Mouse (Mus musculus): ENCODE results near the gene Kdf1. TPM values are rescaled to one million over a fixed set of nuclear protein-coding genes. Genes with fewer than 3 reads are reported as not detected.

The Kdf1 gene
- polyA plus RNA-seq, 1 experiment from 2014 or later = 0.89 TPM

- H3K9ac ChIP-seq (ENCODE audit: low read depth, low read length) = no peak overlapping the region
- no peak for DNase-seq (ENCODE audit: low spot score)
- no peak overlapping the region for H3K27ac ChIP-seq (ENCODE audit: low read depth, low read length)
- H3K4me1 ChIP-seq (replicated peaks; ENCODE audit: control insufficient read depth, insufficient read depth, low read length) = peaks cover 29% of the 10 kb centered on the region
- H3K36me3 ChIP-seq (ENCODE audit: control insufficient read depth, insufficient read depth, low read length) = no peaks in the 10 kb centered on the region
- ATAC-seq (replicated peaks; ENCODE audit: low FRiP score) = no peak
- 11% methylated on average over 12 of the region's 12 CpGs for WGBS
- no peaks in the 10 kb centered on the region for H3K9me3 ChIP-seq (ENCODE audit: control insufficient read depth, low read length)
- H3K4me2 ChIP-seq = peak overlapping the region; percentile 67
- peaks cover 48% of the 10 kb centered on the region for H3K27me3 ChIP-seq (replicated peaks; ENCODE audit: control insufficient read depth, insufficient read depth, low read length)
- peak overlapping the region; percentile 25; the same call in 1 of the 2 replicates for H3K4me3 ChIP-seq (ENCODE audit: low read depth, low read length)
Observed at GRCm38 (mm10) chr4:133493895-133494294, 24.9 kb upstream of the Kdf1 start.

DNA sequence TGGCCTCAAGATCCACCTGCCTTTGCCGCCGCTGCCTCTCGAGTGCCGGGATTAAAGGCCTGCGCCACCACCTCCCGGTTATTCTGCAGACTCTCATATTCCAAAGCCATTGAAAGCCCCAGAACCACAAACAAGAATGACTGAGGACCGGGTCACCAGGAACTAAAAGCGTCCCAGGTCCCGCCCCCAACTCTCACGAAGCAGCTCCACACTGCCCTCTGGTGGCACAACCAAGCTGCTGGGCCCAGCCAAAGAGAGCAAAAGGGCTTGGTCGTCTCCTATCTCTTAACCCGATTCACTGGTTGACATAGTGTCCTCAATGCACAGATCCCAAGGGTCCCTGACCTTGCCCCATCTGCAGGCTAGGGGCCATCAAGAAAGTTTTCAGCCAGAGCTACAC is 24.3 kb upstream of the Kdf1 start:
- ATAC-seq (replicated peaks; ENCODE audit: low FRiP score) (peak; percentile 56), DNase-seq (ENCODE audit: low spot score) (peak; percentile 85)
- no peak overlapping the region for H3K27ac ChIP-seq (ENCODE audit: low read depth, low read length)
- no peaks in the 10 kb centered on the region for H3K9me3 ChIP-seq (ENCODE audit: control insufficient read depth, low read length)
- WGBS = under 1% methylated on average over 12 of the region's 12 CpGs
- H3K27me3 ChIP-seq (replicated peaks; ENCODE audit: control insufficient read depth, insufficient read depth, low read length) = peaks cover 53% of the 10 kb centered on the region
- no peaks in the 10 kb centered on the region for H3K36me3 ChIP-seq (ENCODE audit: control insufficient read depth, insufficient read depth, low read length)
- peaks cover 23% of the 10 kb centered on the region for H3K4me1 ChIP-seq (replicated peaks; ENCODE audit: control insufficient read depth, insufficient read depth, low read length)
- H3K4me3 ChIP-seq (ENCODE audit: low read depth, low read length) = peak overlapping the region; percentile 25; the same call in 1 of the 2 replicates
- peak overlapping the region; percentile 67 for H3K4me2 ChIP-seq
- no peak overlapping the region for H3K9ac ChIP-seq (ENCODE audit: low read depth, low read length)

GRCm38 (mm10) chr4:133494867-133495266 is 23.9 kb upstream of the Kdf1 start:
- Histone ChIP-seq H3K4me3 (ENCODE audit: low read depth, low read length) (no peak overlapping the region), H3K27me3 (replicated peaks; ENCODE audit: control insufficient read depth, insufficient read depth, low read length) (peaks cover 57% of the 10 kb centered on the region), H3K9me3 (ENCODE audit: control insufficient read depth, low read length) (no peaks in the 10 kb centered on the region), H3K4me1 (replicated peaks; ENCODE audit: control insufficient read depth, insufficient read depth, low read length) (peaks cover 22% of the 10 kb centered on the region), H3K27ac (ENCODE audit: low read depth, low read length) (no peak overlapping the region), H3K36me3 (ENCODE audit: control insufficient read depth, insufficient read depth, low read length) (no peaks in the 10 kb centered on the region), H3K4me2 (no peak overlapping the region), H3K9ac (ENCODE audit: low read depth, low read length) (no peak overlapping the region)
- no peak for ATAC-seq (replicated peaks; ENCODE audit: low FRiP score)
- DNase-seq (ENCODE audit: low spot score) = no peak
- WGBS = 65% methylated on average over 4 of the region's 4 CpGs

DNA sequence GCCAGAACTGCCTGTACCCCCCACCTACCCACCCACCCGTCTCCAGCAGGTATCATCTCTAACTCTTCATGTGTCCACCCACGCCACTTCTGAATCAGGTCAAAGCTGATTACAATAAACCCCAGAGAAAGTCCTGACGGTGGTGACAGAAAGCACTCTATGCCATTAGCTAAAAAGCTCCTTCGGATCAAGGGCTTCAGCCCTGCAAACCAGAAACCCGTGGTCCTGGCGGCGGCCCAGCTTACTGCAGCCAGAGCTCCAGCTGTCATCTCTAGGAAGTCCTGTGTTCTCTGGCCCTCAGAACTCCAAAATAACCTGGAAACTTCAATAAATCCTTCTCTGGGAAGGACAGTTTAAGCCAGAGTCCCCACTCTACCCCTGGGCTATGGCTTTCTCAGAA is 23.1 kb upstream of the Kdf1 start:
- Histone ChIP-seq H3K27me3 (replicated peaks; ENCODE audit: control insufficient read depth, insufficient read depth, low read length) (peaks cover 66% of the 10 kb centered on the region), H3K4me3 (ENCODE audit: low read depth, low read length) (no peak overlapping the region), H3K36me3 (ENCODE audit: control insufficient read depth, insufficient read depth, low read length) (no peaks in the 10 kb centered on the region), H3K9me3 (ENCODE audit: control insufficient read depth, low read length) (no peaks in the 10 kb centered on the region), H3K4me1 (replicated peaks; ENCODE audit: control insufficient read depth, insufficient read depth, low read length) (peaks cover 22% of the 10 kb centered on the region), H3K27ac (ENCODE audit: low read depth, low read length) (no peak overlapping the region), H3K9ac (ENCODE audit: low read depth, low read length) (no peak overlapping the region), H3K4me2 (no peak overlapping the region)
- DNase-seq (ENCODE audit: low spot score) = no peak
- WGBS = 39% methylated on average over 7 of the region's 7 CpGs
- no peak for ATAC-seq (replicated peaks; ENCODE audit: low FRiP score)

DNA sequence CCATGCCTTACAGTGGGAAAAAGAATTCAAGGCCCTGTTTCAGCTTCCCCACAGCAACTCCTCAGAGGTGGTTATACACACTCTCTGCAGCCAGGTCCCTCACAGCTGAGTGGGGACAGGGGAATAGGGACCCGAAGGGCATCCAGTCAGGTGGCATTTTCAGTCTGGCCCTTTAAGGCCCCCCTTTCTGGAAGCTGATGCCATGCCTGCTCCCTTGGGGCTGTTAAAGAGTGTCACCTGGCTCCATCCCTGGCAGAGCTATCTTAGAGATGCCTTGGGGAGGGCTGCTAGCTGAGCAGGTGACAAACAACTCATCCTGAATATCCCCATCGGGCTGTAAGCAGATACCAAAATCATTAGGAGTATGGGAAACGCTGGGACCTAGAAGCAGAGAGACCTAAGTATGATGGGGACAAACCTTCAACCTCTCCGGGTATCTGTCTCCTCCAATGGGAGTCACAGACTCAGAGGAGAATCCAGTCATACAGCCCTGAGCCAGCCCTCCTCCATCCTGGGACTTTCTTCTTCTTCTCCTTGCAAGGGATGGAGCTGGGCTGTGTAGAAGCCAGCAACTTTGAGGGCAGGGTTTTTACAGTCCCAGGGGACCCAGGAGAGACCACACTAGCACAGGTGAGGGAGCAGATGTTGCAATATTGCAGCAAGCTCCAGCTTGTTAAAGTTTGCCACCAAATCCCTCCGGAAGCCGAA is 21.9 kb upstream of the Kdf1 start:
- no peak for DNase-seq (ENCODE audit: low spot score)
- WGBS = 26% methylated on average over 6 of the region's 6 CpGs
- H3K4me1 ChIP-seq (replicated peaks; ENCODE audit: control insufficient read depth, insufficient read depth, low read length) = peaks cover 14% of the 10 kb centered on the region
- ATAC-seq (replicated peaks; ENCODE audit: low FRiP score) = no peak
- peaks cover 78% of the 10 kb centered on the region for H3K27me3 ChIP-seq (replicated peaks; ENCODE audit: control insufficient read depth, insufficient read depth, low read length)
- H3K36me3 ChIP-seq (ENCODE audit: control insufficient read depth, insufficient read depth, low read length) = no peaks in the 10 kb centered on the region
- no peak overlapping the region for H3K4me3 ChIP-seq (ENCODE audit: low read depth, low read length)
- H3K4me2 ChIP-seq = no peak overlapping the region
- H3K27ac ChIP-seq (ENCODE audit: low read depth, low read length) = no peak overlapping the region
- no peak overlapping the region for H3K9ac ChIP-seq (ENCODE audit: low read depth, low read length)
- H3K9me3 ChIP-seq (ENCODE audit: control insufficient read depth, low read length) = no peaks in the 10 kb centered on the region

DNA sequence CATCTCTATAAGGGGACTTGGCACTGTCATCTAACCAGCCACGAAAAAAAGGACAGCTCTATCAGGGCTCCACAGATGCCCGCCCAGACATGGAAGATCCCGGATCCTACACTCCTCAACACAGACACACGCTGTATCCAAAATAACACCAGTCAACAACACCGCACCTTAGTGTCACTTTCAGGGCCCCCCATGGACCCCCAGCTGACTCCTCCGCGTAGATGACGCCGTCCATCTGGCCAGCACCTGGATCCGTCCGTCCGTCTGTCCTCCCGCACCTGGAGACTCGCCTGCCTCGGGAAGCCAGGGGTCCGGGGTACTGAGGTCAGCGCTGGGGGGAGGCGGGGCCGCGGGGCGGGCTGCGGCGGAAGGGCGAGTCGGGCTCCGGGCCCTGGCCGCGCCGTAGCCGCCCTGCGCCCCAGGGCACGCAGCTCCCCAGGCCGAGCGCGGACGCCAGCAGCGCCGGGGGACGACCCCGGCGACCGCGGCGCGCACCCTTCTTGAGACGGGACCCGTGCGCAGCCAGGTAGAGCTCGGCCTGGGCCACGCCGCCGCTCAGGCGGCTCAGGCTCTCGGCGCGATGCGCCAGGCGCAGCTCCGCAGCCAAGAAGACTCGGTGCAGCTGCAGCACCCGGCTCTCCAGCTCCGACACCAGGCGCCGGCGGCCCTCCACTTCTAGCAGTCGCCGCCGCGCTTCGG is 21.2 kb upstream of the Kdf1 start:
- no peak overlapping the region for H3K27ac ChIP-seq (ENCODE audit: low read depth, low read length)

DNA sequence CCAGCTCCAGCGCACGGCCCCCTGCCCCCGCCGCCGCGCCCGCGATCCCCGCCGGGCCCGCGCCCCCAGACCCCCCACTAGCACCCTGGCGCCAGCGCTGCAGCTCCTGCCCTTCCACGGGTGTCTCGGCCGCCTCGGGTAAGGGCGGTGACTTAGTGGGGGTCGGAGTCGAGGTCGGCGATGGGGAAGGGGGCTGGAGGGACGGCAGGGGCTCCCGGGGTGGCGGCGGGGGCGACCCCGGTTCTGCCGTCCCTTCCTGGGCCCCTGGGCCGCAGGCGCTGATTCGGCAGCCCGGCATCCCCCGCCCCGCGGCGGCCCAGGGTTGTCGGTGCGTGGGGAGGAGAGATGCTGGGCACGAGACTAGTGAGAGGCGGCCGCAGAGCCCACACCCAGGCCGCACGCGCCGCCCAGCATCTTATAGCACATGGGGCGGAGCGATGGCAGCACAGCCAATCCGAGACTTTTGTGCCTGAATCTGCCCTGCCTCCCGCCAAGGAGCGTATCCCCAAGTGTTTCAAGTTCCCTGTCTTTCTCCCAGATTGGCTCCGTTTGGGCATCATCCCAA is 20.5 kb upstream of the Kdf1 start, which contains the start of gene Trnp1:
Gene Trnp1, minus strand, starts transcription at position 391 of the 565 bp plus-strand sequence.
- Histone ChIP-seq H3K4me1 (replicated peaks; ENCODE audit: control insufficient read depth, insufficient read depth, low read length) (peaks cover 12% of the 10 kb centered on the region), H3K4me3 (ENCODE audit: low read depth, low read length) (peak within 1 kb of the TSS; percentile 56), H3K4me2 (peak within 1 kb of the TSS; percentile 85), H3K27ac (ENCODE audit: low read depth, low read length) (no peak within 1 kb of the TSS), H3K36me3 (ENCODE audit: control insufficient read depth, insufficient read depth, low read length) (no peaks in the 10 kb centered on the region), H3K9me3 (ENCODE audit: control insufficient read depth, low read length) (no peaks in the 10 kb centered on the region), H3K27me3 (replicated peaks; ENCODE audit: control insufficient read depth, insufficient read depth, low read length) (peaks cover 88% of the 10 kb centered on the region), H3K9ac (ENCODE audit: low read depth, low read length) (no peak within 1 kb of the TSS)
- DNase-seq (ENCODE audit: low spot score) = no peak
- peak; percentile 63; the same call in 1 of the 2 replicates for ATAC-seq (replicated peaks; ENCODE audit: low FRiP score)
- under 1% methylated on average over 52 of the region's 53 CpGs for WGBS

More for the DNA sequence above, 21.2 kb upstream of the Kdf1 start:
- 1% methylated on average over 65 of the region's 70 CpGs for WGBS
- Histone ChIP-seq H3K4me2 (peak overlapping the region; percentile 85), H3K4me3 (ENCODE audit: low read depth, low read length) (peak overlapping the region; percentile 56), H3K36me3 (ENCODE audit: control insufficient read depth, insufficient read depth, low read length) (no peaks in the 10 kb centered on the region), H3K9ac (ENCODE audit: low read depth, low read length) (no peak overlapping the region), H3K4me1 (replicated peaks; ENCODE audit: control insufficient read depth, insufficient read depth, low read length) (peaks cover 12% of the 10 kb centered on the region), H3K9me3 (ENCODE audit: control insufficient read depth, low read length) (no peaks in the 10 kb centered on the region), H3K27me3 (replicated peaks; ENCODE audit: control insufficient read depth, insufficient read depth, low read length) (peaks cover 85% of the 10 kb centered on the region)
- no peak for DNase-seq (ENCODE audit: low spot score)
- ATAC-seq (replicated peaks; ENCODE audit: low FRiP score) = no peak

GRCm38 (mm10) chr4:133501514-133501913 is 17.2 kb upstream of the Kdf1 start:
- Histone ChIP-seq H3K4me2 (no peak overlapping the region), H3K36me3 (ENCODE audit: control insufficient read depth, insufficient read depth, low read length) (no peaks in the 10 kb centered on the region), H3K4me3 (ENCODE audit: low read depth, low read length) (no peak overlapping the region), H3K9me3 (ENCODE audit: control insufficient read depth, low read length) (no peaks in the 10 kb centered on the region), H3K4me1 (replicated peaks; ENCODE audit: control insufficient read depth, insufficient read depth, low read length) (peaks cover 12% of the 10 kb centered on the region), H3K27me3 (replicated peaks; ENCODE audit: control insufficient read depth, insufficient read depth, low read length) (peaks cover 95% of the 10 kb centered on the region), H3K27ac (ENCODE audit: low read depth, low read length) (no peak overlapping the region), H3K9ac (ENCODE audit: low read depth, low read length) (no peak overlapping the region)
- no peak for DNase-seq (ENCODE audit: low spot score)
- WGBS = 46% methylated on average over 7 of the region's 7 CpGs
- ATAC-seq (replicated peaks; ENCODE audit: low FRiP score) = no peak
